In genomic region chr4:43530581-43530980, GRCm38 (mm10) we compare ENCODE assay signal across 9 mouse cellular contexts. TPM values are rescaled to one million over a fixed set of nuclear protein-coding genes. Genes with fewer than 3 reads are reported as not detected.
DNase-seq lines count a peak whose midpoint lies in the region; ATAC-seq and TF ChIP-seq lines count a peak whose summit lies in the region.
"Had no signal": no experiment of that assay in that cellular context is flagged by ENCODE, and none has a peak within 500 bp of the region (broad histone marks: within the 10 kb centered on the region; RNA-seq: fewer than 3 reads in every experiment).

No protein-coding gene starts in this region.

- peak; percentile 89 for TF ChIP-seq CTCF in liver, postnatal 0 days (IDR thresholded peaks at IDR 0.05; ENCODE audit: low read depth)

- H3K4me3 ChIP-seq in liver, postnatal 0 days (ENCODE audit: low read depth, low read length): no peak overlapping the region
- H3K4me3 ChIP-seq: lung, embryonic 15.5 days had no signal

- H3K27me3 ChIP-seq in liver, postnatal 0 days (ENCODE audit: insufficient read depth, low read length): no peaks in the 10 kb centered on the region; the same call in 1 of the 2 replicates

- H3K9me3 ChIP-seq in liver, postnatal 0 days (ENCODE audit: low read length): no peaks in the 10 kb centered on the region
- H3K9me3 ChIP-seq: lung, embryonic 15.5 days had no signal

- no peak overlapping the region for H3K4me2 ChIP-seq in liver, postnatal 0 days (ENCODE audit: low read depth, low read length)
- H3K4me2 ChIP-seq: lung, embryonic 15.5 days had no signal

- 24% methylated on average over 7 of the region's 7 CpGs for WGBS in liver, postnatal 0 days (ENCODE audit: insufficient replicate concordance)

- no peaks in the 10 kb centered on the region for H3K4me1 ChIP-seq in liver, postnatal 0 days (ENCODE audit: insufficient read depth)
- H3K4me1 ChIP-seq: lung, embryonic 15.5 days had no signal

- H3K27ac ChIP-seq in liver, postnatal 0 days (ENCODE audit: low read depth): no peak overlapping the region
- H3K27ac ChIP-seq: lung, embryonic 15.5 days had no signal

- H3K36me3 ChIP-seq in liver, postnatal 0 days (replicated peaks; ENCODE audit: insufficient read depth, low read length): peaks cover 52% of the 10 kb centered on the region

- H3K9ac ChIP-seq in liver, postnatal 0 days (replicated peaks): no peak overlapping the region
- H3K9ac ChIP-seq: lung, embryonic 15.5 days had no signal

- peak; percentile 90 for DNase-seq in CD4-positive, CD25-positive, alpha-beta regulatory T cell, adult 2 months (ENCODE audit: low read depth, low spot score)
- DNase-seq in Muller cell, postnatal 12 days (ENCODE audit: inconsistent ontology term): peak; percentile 49
- peak; percentile 78 to 87 for DNase-seq in cerebellum, postnatal 14 days
- DNase-seq in kidney, postnatal 25 days: peak; percentile 79 to 89
- DNase-seq in liver, postnatal 0 days: peak; percentile 87
- DNase-seq in right cerebral cortex, adult 18-20 months: peak; percentile 77
- DNase-seq in thymus, postnatal 4 days: peak; percentile 92

- no peak for TF ChIP-seq EP300 in liver, postnatal 0 days (IDR thresholded peaks at IDR 0.05; ENCODE audit: low read depth)

- ATAC-seq in granulocyte monocyte progenitor cell, adult 5-6 weeks (replicated peaks; ENCODE audit: poor library complexity, severe bottlenecking): peak; percentile 54
- ATAC-seq in liver, postnatal 0 days: peak; percentile 36; the same call in 1 of the 2 replicates

RNA-seq across cellular contexts. Expression of gene Tpm2, which starts 7.0 kb away (rescaled TPM):
- total RNA-seq in granulocyte monocyte progenitor cell, adult 5-6 weeks (2014; fragmentation: Nextera tagmentation): 1.6 and 3.8 TPM in 2 replicates
- total RNA-seq in granulocyte monocyte progenitor cell, adult 5-6 weeks (2017): 2.5 and 5.2 TPM in 2 replicates
- polyA plus RNA-seq in liver, postnatal 0 days (2015; fragmentation: Nextera tagmentation; extraction: Ambion mirVana): 17.3 and 58.9 TPM in 2 replicates

RNA-seq across cellular contexts. Expression of gene Car9, which starts 23.8 kb away (rescaled TPM):
- total RNA-seq in granulocyte monocyte progenitor cell, adult 5-6 weeks (2014; fragmentation: Nextera tagmentation): 11.6 and 16.9 TPM in 2 replicates
- total RNA-seq in granulocyte monocyte progenitor cell, adult 5-6 weeks (2017): 4.1 and 7.6 TPM in 2 replicates
- polyA plus RNA-seq in liver, postnatal 0 days (2015; fragmentation: Nextera tagmentation; extraction: Ambion mirVana): 0.95 and 1.1 TPM in 2 replicates

RNA-seq across cellular contexts. Expression of gene Arhgef39, which starts 31.1 kb away (rescaled TPM):
- total RNA-seq in granulocyte monocyte progenitor cell, adult 5-6 weeks (2014; fragmentation: Nextera tagmentation): 52.0 and 55.5 TPM in 2 replicates
- 63.7 and 81.2 TPM in 2 replicates for total RNA-seq in granulocyte monocyte progenitor cell, adult 5-6 weeks (2017)
- 14.2 and 15.2 TPM in 2 replicates for polyA plus RNA-seq in liver, postnatal 0 days (2015; fragmentation: Nextera tagmentation; extraction: Ambion mirVana)

RNA-seq across cellular contexts. Expression of gene Creb3, which starts 31.6 kb away (rescaled TPM):
- 10.5 and 13.4 TPM in 2 replicates for total RNA-seq in granulocyte monocyte progenitor cell, adult 5-6 weeks (2014; fragmentation: Nextera tagmentation)
- 24.9 and 25.7 TPM in 2 replicates for total RNA-seq in granulocyte monocyte progenitor cell, adult 5-6 weeks (2017)
- 36.2 and 41.2 TPM in 2 replicates for polyA plus RNA-seq in liver, postnatal 0 days (2015; fragmentation: Nextera tagmentation; extraction: Ambion mirVana)

RNA-seq across cellular contexts. Expression of gene Tln1, which starts 31.9 kb away (rescaled TPM):
- total RNA-seq in granulocyte monocyte progenitor cell, adult 5-6 weeks (2014; fragmentation: Nextera tagmentation): 167 and 198 TPM in 2 replicates
- total RNA-seq in granulocyte monocyte progenitor cell, adult 5-6 weeks (2017): 251 and 299 TPM in 2 replicates
- 30.0 and 34.2 TPM in 2 replicates for polyA plus RNA-seq in liver, postnatal 0 days (2015; fragmentation: Nextera tagmentation; extraction: Ambion mirVana)
